Mouse (Mus musculus) heart, embryonic 12.5 days (tissue): ENCODE results near the gene Gipc3. TPM values are rescaled to one million over a fixed set of nuclear protein-coding genes. Genes with fewer than 3 reads are reported as not detected.

ENCODE experiments used
- ATAC-seq: fragments of 200-750 bp; cut with Nextera tagmentation; 2 replicates; pipeline ENCODE4 v1.8.0; 2017; ENCODE audit warnings: moderate TSS enrichment, moderate library complexity; ENCODE audit not compliant: insufficient number of reproducible peaks, low FRiP score
- H3K27ac ChIP-seq: fragments of 300-500 bp; sonication (generic); 2 replicates; pipeline ENCODE4 v1.5.1; 2016; ENCODE audit warnings: mild to moderate bottlenecking, moderate library complexity; ENCODE audit not compliant: poor library complexity, severe bottlenecking
- H3K27me3 ChIP-seq: fragments of 300-500 bp; sonication (generic); replicated peaks from 2 replicates; pipeline ENCODE4 v1.6.1; 2016; ENCODE audit warnings: mild to moderate bottlenecking, moderate library complexity
- H3K36me3 ChIP-seq: fragments of 300-500 bp; sonication (generic); 2 replicates; pipeline ENCODE4 v1.6.1; 2016; ENCODE audit warnings: mild to moderate bottlenecking, moderate library complexity
- H3K4me1 ChIP-seq: fragments of 300-500 bp; sonication (generic); replicated peaks from 2 replicates; pipeline ENCODE4 v1.6.1; 2016; ENCODE audit warnings: mild to moderate bottlenecking
- H3K4me2 ChIP-seq: fragments of 300-500 bp; sonication (generic); 2 replicates; pipeline ENCODE4 v1.6.1; 2016; ENCODE audit warnings: mild to moderate bottlenecking, moderate library complexity
- H3K4me3 ChIP-seq: fragments of 300-500 bp; sonication (generic); 2 replicates; pipeline ENCODE4 v1.5.1; 2016; ENCODE audit warnings: mild to moderate bottlenecking
- H3K9ac ChIP-seq: fragments of 300-500 bp; sonication (generic); 2 replicates; pipeline ENCODE4 v1.6.1; 2016; ENCODE audit warnings: mild to moderate bottlenecking, moderate library complexity
- H3K9me3 ChIP-seq: fragments of 300-500 bp; sonication (generic); replicated peaks from 2 replicates; pipeline ENCODE4 v1.6.1; 2016; ENCODE audit warnings: mild to moderate bottlenecking, moderate library complexity
- WGBS: fragments of 180-500 bp; shearing (Covaris S2); methylation state at CpG from one replicate; pipeline ENCODE4 v1.1.7; 2016; 5-methylcytosine and 5-hydroxymethylcytosine counted together
- polyA plus RNA-seq: library from polyadenylated mRNA; unstranded; fragments of >200 nt; fragmentation: Nextera tagmentation; extraction: Ambion mirVana; gene quantifications from 2 replicates; pipeline ENCODE4 v1.2.1, GENCODE M21; 2016

The Gipc3 gene
- polyA plus RNA-seq, 1 experiment from 2014 or later, result not detected

GRCm38 (mm10) chr10:81383802-81384604 lies 40.9 kb upstream of the Gipc3 start, which contains the start of the genes Dohh and Gm48551:
TSS of gene Dohh (plus strand) at chr10:81384428.
TSS of gene Gm48551 (plus strand) at chr10:81384466.
- peak within 1 kb of the TSS; percentile 70 for H3K4me3 ChIP-seq
- ATAC-seq, result peak; percentile 90
- peaks cover 34% of the 10 kb centered on the region for H3K36me3 ChIP-seq
- H3K9me3 ChIP-seq, result no peaks in the 10 kb centered on the region
- peak within 1 kb of the TSS; percentile 77 for H3K27ac ChIP-seq
- peak within 1 kb of the TSS; percentile 86 for H3K4me2 ChIP-seq
- peaks cover 30% of the 10 kb centered on the region for H3K4me1 ChIP-seq
- no peaks in the 10 kb centered on the region for H3K27me3 ChIP-seq
- peak within 1 kb of the TSS; percentile 78 for H3K9ac ChIP-seq
- 7% methylated on average over 54 of the region's 54 CpGs for WGBS

- Histone ChIP-seq H3K4me3 (no peak overlapping the region), H3K27me3 (no peaks in the 10 kb centered on the region), H3K4me1 (peaks cover 34% of the 10 kb centered on the region), H3K36me3 (peaks cover 14% of the 10 kb centered on the region), H3K4me2 (0 out of 2 replicates have a peak overlapping the region, but pooled peaks have one; percentile 2), H3K9me3 (no peaks in the 10 kb centered on the region), H3K27ac (peak overlapping the region; percentile 58), H3K9ac (no peak overlapping the region)
- peak; percentile 16 for ATAC-seq
- 37% methylated on average over 5 of the region's 5 CpGs for WGBS
Measured at GRCm38 (mm10) chr10:81382039-81382438, 39.0 kb upstream of the Gipc3 start.

GRCm38 (mm10) chr10:81379809-81380378 lies 36.8 kb upstream of the Gipc3 start:
- peaks cover 40% of the 10 kb centered on the region for H3K4me1 ChIP-seq
- no peak overlapping the region for H3K4me2 ChIP-seq
- no peaks in the 10 kb centered on the region for H3K9me3 ChIP-seq
- H3K27ac ChIP-seq, result no peak overlapping the region
- peaks cover 14% of the 10 kb centered on the region for H3K36me3 ChIP-seq
- H3K27me3 ChIP-seq, result no peaks in the 10 kb centered on the region
- no peak overlapping the region for H3K4me3 ChIP-seq
- WGBS, result 84% methylated on average over 6 of the region's 6 CpGs
- no peak for ATAC-seq
- H3K9ac ChIP-seq, result no peak overlapping the region

- WGBS, result 56% methylated on average over 3 of the region's 3 CpGs
- no peaks in the 10 kb centered on the region for H3K9me3 ChIP-seq
- ATAC-seq, result no peak
Measured at GRCm38 (mm10) chr10:81379183-81379553, 36.1 kb upstream of the Gipc3 start.

GRCm38 (mm10) chr10:81378553-81379182 lies 35.6 kb upstream of the Gipc3 start:
- Histone ChIP-seq H3K9me3 (no peaks in the 10 kb centered on the region), H3K36me3 (peaks cover 24% of the 10 kb centered on the region), H3K9ac (peak overlapping the region; percentile 65), H3K4me2 (peak overlapping the region; percentile 73), H3K27ac (peak overlapping the region; percentile 72), H3K4me1 (peaks cover 38% of the 10 kb centered on the region), H3K27me3 (no peaks in the 10 kb centered on the region), H3K4me3 (peak overlapping the region; percentile 94)
- peak; percentile 94 for ATAC-seq
- 1% methylated on average over 46 of the region's 46 CpGs for WGBS

More at GRCm38 (mm10) chr10:81379183-81379553, 36.1 kb upstream of the Gipc3 start:
- Histone ChIP-seq H3K36me3 (peaks cover 19% of the 10 kb centered on the region), H3K4me2 (peak overlapping the region; percentile 73), H3K4me1 (peaks cover 38% of the 10 kb centered on the region), H3K9ac (peak overlapping the region; percentile 65), H3K27ac (peak overlapping the region; percentile 72), H3K4me3 (peak overlapping the region; percentile 94), H3K27me3 (no peaks in the 10 kb centered on the region)

GRCm38 (mm10) chr10:81377793-81378552 lies 34.9 kb upstream of the Gipc3 start, which contains the start of gene Fzr1:
TSS of gene Fzr1 (minus strand) at chr10:81378516.
- H3K36me3 ChIP-seq, result peaks cover 31% of the 10 kb centered on the region
- H3K4me2 ChIP-seq, result peak within 1 kb of the TSS; percentile 85
- H3K4me1 ChIP-seq, result peaks cover 38% of the 10 kb centered on the region
- H3K27ac ChIP-seq, result peak within 1 kb of the TSS; percentile 75
- ATAC-seq, result peak; percentile 2; the same call in 1 of the 2 replicates
- WGBS, result under 1% methylated on average over 59 of the region's 59 CpGs
- H3K9ac ChIP-seq, result peak within 1 kb of the TSS; percentile 97
- H3K27me3 ChIP-seq, result no peaks in the 10 kb centered on the region
- no peaks in the 10 kb centered on the region for H3K9me3 ChIP-seq
- H3K4me3 ChIP-seq, result peak within 1 kb of the TSS; percentile 94

- H3K4me2 ChIP-seq, result peak overlapping the region; percentile 85
- peak overlapping the region; percentile 97 for H3K9ac ChIP-seq
- WGBS, result 57% methylated on average over 2 of the region's 2 CpGs
- peak overlapping the region; percentile 94 for H3K4me3 ChIP-seq
- no peak for ATAC-seq
- peak overlapping the region; percentile 75; the same call in 1 of the 2 replicates for H3K27ac ChIP-seq
- H3K9me3 ChIP-seq, result no peaks in the 10 kb centered on the region
- peaks cover 38% of the 10 kb centered on the region for H3K36me3 ChIP-seq
- H3K27me3 ChIP-seq, result no peaks in the 10 kb centered on the region
- peaks cover 35% of the 10 kb centered on the region for H3K4me1 ChIP-seq
Measured at GRCm38 (mm10) chr10:81377362-81377664, 34.2 kb upstream of the Gipc3 start.

GRCm38 (mm10) chr10:81376561-81377361 lies 33.7 kb upstream of the Gipc3 start:
- Histone ChIP-seq H3K27me3 (no peaks in the 10 kb centered on the region), H3K9me3 (no peaks in the 10 kb centered on the region), H3K27ac (peak overlapping the region; percentile 75; the same call in 1 of the 2 replicates), H3K4me2 (peak overlapping the region; percentile 85), H3K9ac (peak overlapping the region; percentile 97), H3K4me3 (peak overlapping the region; percentile 94), H3K4me1 (peaks cover 29% of the 10 kb centered on the region), H3K36me3 (peaks cover 43% of the 10 kb centered on the region)
- no peak for ATAC-seq
- whole genome bisulfite sequencing, result 38% methylated on average over 6 of the region's 6 CpGs

- Histone ChIP-seq H3K27ac (no peak overlapping the region), H3K4me3 (no peak overlapping the region), H3K4me1 (peaks cover 26% of the 10 kb centered on the region), H3K9me3 (no peaks in the 10 kb centered on the region), H3K27me3 (no peaks in the 10 kb centered on the region), H3K9ac (no peak overlapping the region), H3K36me3 (peaks cover 58% of the 10 kb centered on the region), H3K4me2 (no peak overlapping the region)
- 91% methylated on average over 10 of the region's 10 CpGs for WGBS
- ATAC-seq, result no peak
Measured at GRCm38 (mm10) chr10:81375322-81375721, 32.3 kb upstream of the Gipc3 start.

- Histone ChIP-seq H3K4me2 (no peak overlapping the region), H3K4me1 (peaks cover 47% of the 10 kb centered on the region), H3K36me3 (peaks cover 67% of the 10 kb centered on the region), H3K27ac (no peak overlapping the region), H3K27me3 (peaks cover 3% of the 10 kb centered on the region; the same call in 1 of the 2 replicates), H3K9ac (no peak overlapping the region), H3K9me3 (no peaks in the 10 kb centered on the region), H3K4me3 (no peak overlapping the region)
- ATAC-seq, result no peak
- 91% methylated on average over 6 of the region's 6 CpGs for whole genome bisulfite sequencing
Measured at GRCm38 (mm10) chr10:81367207-81367495, 24.1 kb upstream of the Gipc3 start.
